Mouse (Mus musculus) pancreas, adult 10 weeks (tissue): ENCODE results near the gene AC161166.1. TPM values are rescaled to one million over a fixed set of nuclear protein-coding genes. Genes with fewer than 3 reads are reported as not detected.

ENCODE experiments used
- polyA plus RNA-seq: library from polyadenylated mRNA; stranded (reverse); fragments of 350-450 nt; fragmentation: Illumina TruSeq; extraction: RNeasy Lipid Tissue Mini Kit (QIAGEN cat#74804); gene quantifications from one replicate; pipeline ENCODE4 v1.2.3, GENCODE M21; 2015; ENCODE audit warnings: low read depth, low replicate concordance; ENCODE audit not compliant: insufficient read depth

AC161166.1 gene
- not detected for polyA plus RNA-seq

DNA sequence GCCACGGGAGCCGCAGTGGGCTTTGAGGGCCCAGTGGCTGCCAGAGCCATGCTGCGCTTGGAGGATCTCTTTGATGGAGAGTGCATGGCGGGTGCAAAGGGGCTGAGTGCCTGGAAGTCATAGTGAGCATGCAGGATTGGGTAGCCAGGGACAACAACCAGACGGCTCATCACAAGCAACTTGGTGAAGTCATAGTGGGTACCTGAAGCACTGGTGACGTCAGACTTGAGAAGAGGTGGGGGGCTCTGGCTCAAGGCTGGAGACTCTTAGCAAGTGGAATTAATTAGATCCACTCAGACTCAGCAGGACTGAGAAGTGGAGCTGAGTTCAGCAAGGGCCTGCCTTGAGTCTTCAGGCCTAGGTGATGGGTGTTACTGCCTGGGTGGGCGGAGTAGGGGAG, at the start of gene AC161166.1:
Gene AC161166.1, minus strand, starts transcription at position 101 of the 400 bp plus-strand sequence.

DNA sequence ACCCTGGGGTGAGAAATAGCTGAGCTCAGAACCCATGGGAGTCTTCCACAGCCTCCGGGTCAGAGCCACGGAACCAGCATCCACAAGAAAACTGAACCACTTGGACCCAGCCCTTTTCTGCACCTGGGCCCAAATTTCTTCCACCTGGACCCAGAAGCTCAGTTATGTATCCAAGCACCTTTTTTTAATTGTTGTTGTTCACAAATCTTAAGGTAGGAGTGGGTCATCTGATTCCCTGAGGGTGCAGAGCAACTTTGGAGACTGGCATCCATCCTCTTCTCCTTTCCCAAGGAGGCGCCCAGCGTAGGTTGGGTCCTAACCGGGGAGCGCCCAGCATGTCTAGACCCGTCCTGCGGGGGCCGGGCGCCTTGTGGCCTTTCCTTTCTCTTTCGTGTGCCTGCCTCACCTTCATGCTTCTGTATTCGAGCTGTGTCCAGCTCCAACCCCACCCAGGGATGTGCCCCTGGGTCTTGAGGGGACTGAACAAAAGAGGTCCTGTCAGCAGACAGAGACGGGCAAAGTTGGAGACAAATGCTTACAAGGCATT, 33.9 kb upstream of the AC161166.1 start, which contains the start of the genes Pinlyp and Xrcc1:
Gene Pinlyp, minus strand, starts transcription at position 51 of the 547 bp plus-strand sequence.
Gene Xrcc1, plus strand, starts transcription at position 222 of the 547 bp plus-strand sequence.

DNA sequence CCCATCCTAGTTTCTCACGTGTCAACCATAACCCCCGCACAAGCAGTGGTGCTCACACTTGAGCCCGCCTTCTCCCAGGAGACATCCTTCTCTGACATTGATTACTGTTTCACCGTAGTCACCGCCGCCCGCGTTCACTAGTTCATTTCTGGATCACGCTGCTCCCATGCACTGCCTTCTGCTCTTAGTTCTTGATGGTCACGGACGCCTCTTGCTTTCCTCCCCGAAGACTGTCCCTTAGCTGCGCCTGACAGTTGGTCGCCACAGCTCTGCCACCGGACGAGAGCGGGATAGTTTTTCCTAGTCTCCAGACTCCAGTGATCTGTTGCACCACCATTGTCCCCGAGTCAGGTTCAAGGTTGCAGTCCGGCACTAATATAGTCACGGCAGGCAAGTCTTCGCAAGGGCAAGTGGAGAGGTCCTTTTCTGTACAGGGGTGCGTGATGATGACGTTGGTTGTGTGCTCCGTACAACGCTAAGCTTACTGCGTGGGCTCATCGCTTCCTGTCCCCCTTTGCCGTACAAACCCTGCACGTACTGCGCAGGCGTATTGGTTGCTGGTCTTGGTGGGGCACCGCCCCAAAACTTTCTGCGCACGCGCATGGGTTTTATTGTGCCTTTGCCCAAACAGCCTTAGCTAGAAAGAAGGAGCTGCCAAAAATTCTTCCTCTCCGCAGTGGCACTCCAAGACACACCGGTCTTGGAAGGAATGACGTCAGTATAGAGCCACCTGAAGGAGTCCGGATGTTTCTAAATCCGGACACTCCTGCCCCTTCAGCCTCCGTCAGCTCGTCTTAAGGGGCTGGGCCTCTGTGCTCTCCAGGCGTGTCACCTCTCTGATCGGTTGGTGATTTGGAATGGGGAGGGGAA, 18.0 kb upstream of the AC161166.1 start, which contains the start of gene Irgq:
Gene Irgq, plus strand, starts transcription at position 628 of the 870 bp plus-strand sequence.

DNA sequence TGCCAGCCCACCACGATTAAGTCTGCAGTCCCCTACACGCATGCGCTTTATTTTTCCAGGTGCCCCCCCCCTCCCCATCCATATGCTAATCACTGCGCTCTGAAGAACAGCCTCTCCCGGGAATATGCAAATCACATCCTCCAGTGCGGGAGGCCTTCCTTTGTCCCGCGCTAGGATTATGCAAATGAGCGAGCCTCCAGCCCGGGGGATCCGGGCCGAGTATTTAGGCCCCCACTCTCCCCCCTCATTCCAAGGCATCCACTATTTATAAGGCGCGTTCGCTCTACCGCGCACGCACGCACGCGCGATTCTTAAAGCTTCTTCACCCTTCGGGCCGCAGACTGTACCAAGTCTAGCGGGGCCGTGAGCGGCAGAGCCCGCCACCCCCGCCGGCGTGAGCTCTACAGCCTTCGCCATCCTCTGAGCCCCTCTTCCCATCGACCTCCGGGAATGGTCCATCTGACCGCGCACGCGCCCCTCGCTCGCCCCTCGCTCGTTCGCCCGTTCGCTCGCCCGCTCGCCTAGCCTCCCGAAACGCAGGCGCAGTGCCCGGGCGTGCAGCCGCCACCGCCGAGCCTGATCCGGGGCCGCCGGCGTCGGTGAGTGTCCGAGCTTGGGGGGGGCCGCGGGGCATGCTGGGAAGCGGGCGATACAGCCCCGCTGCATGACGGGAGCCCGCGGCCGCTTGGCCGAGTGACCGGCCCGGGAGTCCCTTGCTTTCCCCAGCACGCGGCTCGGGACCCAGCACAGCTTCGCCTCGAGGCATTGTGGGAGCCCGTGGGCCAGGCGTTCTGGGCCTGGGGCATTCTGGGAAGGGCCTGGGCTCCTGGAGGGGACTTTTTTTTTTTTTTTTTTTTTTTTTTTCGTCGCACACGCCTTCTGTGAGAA, 5.2 kb downstream of the AC161166.1 start, which contains the start of gene Zfp428:
Gene Zfp428, plus strand, starts transcription at position 169 of the 888 bp plus-strand sequence.

DNA sequence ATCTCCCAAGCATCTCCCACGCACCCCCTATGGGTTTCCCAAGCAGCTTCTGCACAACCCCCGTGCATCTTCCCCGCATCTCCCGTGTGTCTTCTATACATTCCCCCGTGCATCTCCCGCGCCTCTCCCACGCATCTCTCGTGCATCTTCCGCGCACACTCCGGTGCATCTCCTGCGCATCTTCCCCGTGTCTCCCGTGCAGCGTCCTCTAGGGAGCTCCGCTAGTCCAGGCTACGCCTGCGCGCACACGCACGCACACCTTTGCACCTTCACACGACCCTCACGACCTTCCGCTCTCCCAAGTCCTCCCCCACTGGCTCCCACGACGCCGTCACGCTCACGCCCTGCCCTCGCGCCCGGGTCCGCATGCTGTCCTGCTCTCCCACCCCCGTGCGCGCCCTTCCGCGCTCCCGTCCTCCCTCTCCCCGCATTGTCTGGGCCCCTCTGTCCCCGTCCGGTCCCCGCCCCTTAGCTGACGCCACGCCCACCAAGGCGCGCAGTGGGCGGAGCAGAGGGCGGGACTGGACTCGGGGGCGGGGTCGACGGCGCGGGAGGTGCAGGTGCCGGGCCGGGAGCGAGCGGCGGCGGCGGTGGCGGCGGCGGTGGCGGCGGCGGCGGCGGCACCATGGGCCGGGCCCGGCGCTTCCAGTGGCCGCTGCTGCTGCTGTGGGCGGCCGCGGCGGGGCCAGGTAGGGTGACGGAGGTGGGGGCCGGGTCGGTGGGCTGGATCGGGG, 30.6 kb downstream of the AC161166.1 start, which contains the start of gene Cadm4:
Gene Cadm4, plus strand, starts transcription at position 550 of the 734 bp plus-strand sequence.

DNA sequence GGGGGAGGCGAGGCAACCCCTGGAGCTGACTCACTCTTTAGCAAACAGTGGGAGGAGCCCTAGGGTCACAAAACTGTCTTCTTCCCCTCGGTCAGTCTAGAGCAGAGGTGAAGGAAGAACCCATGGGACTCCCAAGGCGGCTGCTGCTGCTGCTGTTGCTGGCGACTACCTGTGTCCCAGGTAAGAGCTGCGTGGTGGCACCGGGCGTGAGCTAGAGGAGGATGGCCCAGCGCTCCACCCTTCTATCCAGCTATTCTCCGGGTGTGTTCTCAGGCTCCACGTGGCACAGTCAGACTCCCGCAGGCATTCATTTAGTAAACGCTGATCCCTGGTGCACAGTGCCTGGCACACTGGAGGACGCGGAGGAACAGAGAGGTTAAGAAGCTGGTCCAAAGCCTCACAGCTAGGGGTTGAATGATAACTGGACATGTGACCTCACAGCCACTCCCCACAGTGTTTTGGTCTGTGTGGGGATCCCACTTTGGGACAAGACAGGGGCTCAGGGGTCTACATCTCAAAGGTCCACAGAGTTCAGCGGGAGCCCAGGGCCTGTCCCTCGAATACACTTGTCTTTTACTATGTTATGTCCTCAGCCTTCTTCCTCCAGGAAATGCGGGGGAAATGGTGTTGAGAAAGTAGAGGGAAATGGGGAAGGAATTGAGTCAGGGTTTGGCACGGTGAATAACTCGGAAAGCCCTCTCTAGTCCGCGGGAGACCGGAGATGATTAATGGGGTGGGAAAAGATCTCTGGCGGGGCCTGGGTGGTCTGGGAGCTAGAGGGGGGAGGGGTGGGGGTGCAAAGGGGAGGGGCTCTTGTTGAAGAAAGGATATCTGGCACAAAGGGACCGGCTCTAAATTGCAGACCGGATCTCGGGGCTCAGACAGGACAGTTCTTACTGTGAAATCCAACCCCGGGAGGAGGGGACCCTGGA, 49.6 kb downstream of the AC161166.1 start, which contains the start of gene Plaur:
Gene Plaur, plus strand, starts transcription at position 97 of the 932 bp plus-strand sequence.

Other genes starting within 250 kb of the AC161166.1 start
- 1.2 TPM for gene Zfp93, start 242.0 kb downstream of the AC161166.1 start, polyA plus RNA-seq
- 14.0 TPM for gene Zfp61, start 211.2 kb downstream of the AC161166.1 start, polyA plus RNA-seq
- gene Zfp94, start 195.8 kb downstream of the AC161166.1 start, polyA plus RNA-seq, result 4.9 TPM
- gene Tescl, start 178.5 kb downstream of the AC161166.1 start, polyA plus RNA-seq, result not detected
- not detected for gene Lypd5, start 163.3 kb downstream of the AC161166.1 start, polyA plus RNA-seq
- 2.5 TPM for gene Kcnn4, start 142.2 kb downstream of the AC161166.1 start, polyA plus RNA-seq
- 12.2 TPM for gene Smg9, start 112.8 kb downstream of the AC161166.1 start, polyA plus RNA-seq
- gene Irgc1, start 60.2 kb downstream of the AC161166.1 start, polyA plus RNA-seq, result not detected
- gene Plaur, start 50.0 kb downstream of the AC161166.1 start, polyA plus RNA-seq, result 3.3 TPM
- gene Cadm4, start 30.4 kb downstream of the AC161166.1 start, polyA plus RNA-seq, result 3.4 TPM
- 1.4 TPM for gene Zfp428, start 5.4 kb downstream of the AC161166.1 start, polyA plus RNA-seq
- gene Irgq, start 18.2 kb upstream of the AC161166.1 start, polyA plus RNA-seq, result 2.5 TPM
- not detected for gene Pinlyp, start 33.7 kb upstream of the AC161166.1 start, polyA plus RNA-seq
- 13.8 TPM for gene Xrcc1, start 33.8 kb upstream of the AC161166.1 start, polyA plus RNA-seq
- gene Ethe1, start 75.1 kb upstream of the AC161166.1 start, polyA plus RNA-seq, result 3.0 TPM
- gene Zfp575, start 75.2 kb upstream of the AC161166.1 start, polyA plus RNA-seq, result not detected
- gene Phldb3, start 98.3 kb upstream of the AC161166.1 start, polyA plus RNA-seq, result 0.94 TPM
- gene Lypd3, start 124.1 kb upstream of the AC161166.1 start, polyA plus RNA-seq, result not detected
- not detected for gene Tex101, start 164.2 kb upstream of the AC161166.1 start, polyA plus RNA-seq
- gene BC049730, start 196.8 kb upstream of the AC161166.1 start, polyA plus RNA-seq, result not detected
- not detected for gene Gm4763, start 214.5 kb upstream of the AC161166.1 start, polyA plus RNA-seq
- not detected for gene Cd177, start 247.9 kb upstream of the AC161166.1 start, polyA plus RNA-seq